Mouse (Mus musculus): ENCODE measurements around the gene Col6a2. TPM values are rescaled to one million over a fixed set of nuclear protein-coding genes. Genes with fewer than 3 reads are reported as not detected.
A peak's percentile ranks its signal among the peaks of the same experiment; 100 is the strongest.

The Col6a2 gene
- polyA plus RNA-seq, 1 experiment from 2014 or later: 12.6 TPM

DNA sequence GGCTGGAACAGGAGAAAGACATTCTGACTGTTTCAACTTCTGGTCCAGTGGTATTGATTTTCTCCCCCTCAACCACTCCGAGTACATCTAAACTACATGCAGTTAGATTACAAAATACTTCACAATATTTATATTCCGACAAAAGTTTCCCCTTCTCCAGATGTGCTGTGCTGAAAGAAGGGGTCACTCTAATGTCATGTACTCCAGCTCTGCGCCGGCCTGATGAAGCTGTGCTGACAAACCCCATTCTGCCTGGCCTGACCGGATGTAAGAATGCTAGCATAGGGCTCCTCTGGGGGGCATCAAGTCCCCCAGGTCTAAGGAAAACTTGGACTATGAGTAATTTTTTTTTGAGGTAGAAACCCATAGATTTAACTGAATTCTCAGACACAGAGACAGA lies 4.3 kb upstream of the Col6a2 start:
- no peak for ATAC-seq (ENCODE audit: low FRiP score)
- WGBS: 86% methylated on average over 5 of the region's 5 CpGs

DNA sequence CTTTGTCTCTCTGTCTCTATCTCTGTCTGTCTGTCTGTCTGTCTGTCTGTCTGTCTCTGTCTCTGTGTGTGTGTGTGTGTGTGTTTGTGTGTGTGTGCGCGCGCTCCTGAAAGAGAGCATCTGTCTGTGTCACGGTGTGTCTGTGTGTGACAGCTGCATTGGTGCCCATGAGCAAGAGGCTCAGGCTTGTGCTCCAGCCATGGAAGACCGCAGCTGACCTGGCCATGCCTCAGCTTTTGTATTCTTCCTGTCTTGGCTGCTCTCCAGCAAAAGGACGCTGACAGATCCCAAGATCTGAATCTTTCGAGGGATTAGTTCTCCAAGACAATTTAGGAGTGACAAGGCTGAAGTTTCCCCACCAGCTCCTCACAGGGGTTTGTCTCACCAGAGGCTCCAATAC lies 1.5 kb upstream of the Col6a2 start:
- 81% methylated on average over 7 of the region's 7 CpGs for WGBS
- ATAC-seq (ENCODE audit: low FRiP score) (no peak), DNase-seq (ENCODE audit: low spot score) (no peak)
- no peak overlapping the region for H3K9ac ChIP-seq (ENCODE audit: low read depth, low read length)
- no peaks in the 10 kb centered on the region; the same call in 1 of the 2 replicates for H3K27me3 ChIP-seq (ENCODE audit: control insufficient read depth, insufficient read depth, low read length)
- H3K36me3 ChIP-seq (ENCODE audit: control insufficient read depth, insufficient read depth, low read length): no peaks in the 10 kb centered on the region
- no peak overlapping the region for H3K4me3 ChIP-seq (ENCODE audit: low read depth, low read length)
- H3K9me3 ChIP-seq (ENCODE audit: control insufficient read depth, low read length): no peaks in the 10 kb centered on the region
- no peak overlapping the region for H3K27ac ChIP-seq (ENCODE audit: low read depth, low read length)
- no peak overlapping the region for H3K4me2 ChIP-seq (replicated peaks; ENCODE audit: low read depth, low read length)
- 0 out of 2 replicates have a peak, but pooled peaks cover 2% of the 10 kb centered on the region for H3K4me1 ChIP-seq (replicated peaks; ENCODE audit: control insufficient read depth, insufficient read depth, low read length)

More for the DNA sequence above, 4.3 kb upstream of the Col6a2 start:
- H3K4me1 ChIP-seq (replicated peaks; ENCODE audit: control insufficient read depth, insufficient read depth, low read length): 0 out of 2 replicates have a peak, but pooled peaks cover 2% of the 10 kb centered on the region
- no peak for DNase-seq (ENCODE audit: low spot score)
- H3K36me3 ChIP-seq (ENCODE audit: control insufficient read depth, insufficient read depth, low read length): no peaks in the 10 kb centered on the region
- no peak overlapping the region for H3K27ac ChIP-seq (ENCODE audit: low read depth, low read length)
- H3K27me3 ChIP-seq (ENCODE audit: control insufficient read depth, insufficient read depth, low read length): no peaks in the 10 kb centered on the region; the same call in 1 of the 2 replicates
- H3K4me2 ChIP-seq (replicated peaks; ENCODE audit: low read depth, low read length): no peak overlapping the region
- no peak overlapping the region for H3K9ac ChIP-seq (ENCODE audit: low read depth, low read length)
- no peak overlapping the region for H3K4me3 ChIP-seq (ENCODE audit: low read depth, low read length)
- H3K9me3 ChIP-seq (ENCODE audit: control insufficient read depth, low read length): no peaks in the 10 kb centered on the region

DNA sequence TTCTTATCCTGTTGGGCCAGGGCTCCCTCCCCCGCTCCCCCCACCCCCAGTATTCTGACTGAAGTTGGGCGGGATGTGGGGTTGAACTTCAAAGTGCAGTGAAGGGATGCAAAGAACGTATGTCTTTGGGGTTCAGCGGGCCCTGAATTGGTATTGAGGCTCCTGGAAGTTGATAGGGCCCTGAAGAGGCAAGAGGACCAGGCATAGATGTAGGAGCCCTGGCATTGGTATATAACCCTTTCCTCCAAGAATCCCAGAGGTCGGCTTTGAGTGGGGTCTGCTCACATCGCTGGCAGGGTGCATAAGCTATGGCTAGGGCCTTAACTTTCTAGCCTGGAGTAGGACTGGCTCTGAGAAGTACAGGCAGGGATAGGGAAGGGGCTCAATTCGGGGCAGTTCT lies 304 bp upstream of the Col6a2 start:
- DNase-seq (ENCODE audit: low spot score): peak; percentile 18
- Histone ChIP-seq H3K27me3 (ENCODE audit: control insufficient read depth, insufficient read depth, low read length) (no peaks in the 10 kb centered on the region; the same call in 1 of the 2 replicates), H3K36me3 (ENCODE audit: control insufficient read depth, insufficient read depth, low read length) (no peaks in the 10 kb centered on the region), H3K9me3 (ENCODE audit: control insufficient read depth, low read length) (no peaks in the 10 kb centered on the region), H3K4me3 (ENCODE audit: low read depth, low read length) (peak overlapping the region; percentile 34), H3K4me2 (replicated peaks; ENCODE audit: low read depth, low read length) (peak overlapping the region; percentile 63; the same call in 1 of the 2 replicates), H3K9ac (ENCODE audit: low read depth, low read length) (peak overlapping the region; percentile 42; the same call in 1 of the 2 replicates), H3K27ac (ENCODE audit: low read depth, low read length) (no peak overlapping the region), H3K4me1 (replicated peaks; ENCODE audit: control insufficient read depth, insufficient read depth, low read length) (0 out of 2 replicates have a peak, but pooled peaks cover 2% of the 10 kb centered on the region)
- ATAC-seq (ENCODE audit: low FRiP score): no peak
- WGBS: 14% methylated on average over 7 of the region's 7 CpGs

DNA sequence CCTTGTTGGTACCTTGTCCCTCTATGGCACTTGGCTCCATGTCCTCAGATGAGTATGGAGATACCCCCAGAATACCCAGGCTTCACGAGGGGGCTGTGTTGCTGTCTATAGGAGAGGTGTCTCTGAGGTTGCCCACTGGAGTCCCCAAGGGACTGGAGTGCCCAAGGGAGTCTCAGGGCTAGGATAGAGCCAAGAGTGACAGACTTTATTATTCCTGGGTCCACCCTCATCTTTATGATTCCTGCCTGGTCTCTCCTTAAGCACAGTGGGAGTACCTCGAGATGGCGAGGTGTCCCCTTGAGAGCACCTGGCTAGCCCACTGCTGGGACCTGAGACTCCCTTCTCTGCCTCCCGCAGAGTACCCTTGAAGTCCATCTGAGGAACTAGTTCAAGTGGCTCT lies 1.0 kb downstream of the Col6a2 start:
- Histone ChIP-seq H3K4me3 (ENCODE audit: low read depth, low read length) (no peak overlapping the region; the same call in 1 of the 2 replicates), H3K27me3 (ENCODE audit: control insufficient read depth, insufficient read depth, low read length) (no peaks in the 10 kb centered on the region; the same call in 1 of the 2 replicates), H3K4me1 (replicated peaks; ENCODE audit: control insufficient read depth, insufficient read depth, low read length) (0 out of 2 replicates have a peak, but pooled peaks cover 2% of the 10 kb centered on the region), H3K9ac (ENCODE audit: low read depth, low read length) (no peak overlapping the region), H3K4me2 (replicated peaks; ENCODE audit: low read depth, low read length) (no peak overlapping the region; the same call in 1 of the 2 replicates), H3K9me3 (ENCODE audit: control insufficient read depth, low read length) (no peaks in the 10 kb centered on the region), H3K36me3 (ENCODE audit: control insufficient read depth, insufficient read depth, low read length) (no peaks in the 10 kb centered on the region), H3K27ac (ENCODE audit: low read depth, low read length) (no peak overlapping the region)
- DNase-seq (ENCODE audit: low spot score) (no peak), ATAC-seq (ENCODE audit: low FRiP score) (no peak)
- 76% methylated on average over 4 of the region's 4 CpGs for WGBS

DNA sequence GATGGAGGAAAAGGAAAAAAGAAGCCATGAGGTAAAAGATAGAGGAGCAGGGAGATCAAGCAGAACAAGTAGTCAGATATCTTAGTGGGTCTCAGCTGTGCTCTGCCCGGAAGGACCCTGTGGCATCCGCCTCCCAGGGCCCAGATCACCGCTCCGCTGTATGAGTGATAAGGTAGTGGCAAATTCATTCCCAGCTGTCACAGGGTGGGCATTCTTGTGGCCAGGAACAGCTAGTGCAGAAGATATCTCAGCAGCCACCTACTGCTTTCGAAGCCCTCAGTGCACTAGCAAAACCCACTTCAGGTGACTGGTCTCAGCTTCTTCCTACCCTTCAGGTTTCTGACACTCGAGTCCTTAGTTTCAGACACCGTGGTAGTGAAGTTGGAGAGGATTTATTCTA lies 11.0 kb downstream of the Col6a2 start:
- Histone ChIP-seq H3K27me3 (ENCODE audit: control insufficient read depth, insufficient read depth, low read length) (no peaks in the 10 kb centered on the region), H3K9me3 (ENCODE audit: control insufficient read depth, low read length) (no peaks in the 10 kb centered on the region), H3K4me3 (ENCODE audit: low read depth, low read length) (no peak overlapping the region), H3K36me3 (ENCODE audit: control insufficient read depth, insufficient read depth, low read length) (no peaks in the 10 kb centered on the region), H3K4me1 (replicated peaks; ENCODE audit: control insufficient read depth, insufficient read depth, low read length) (no peaks in the 10 kb centered on the region), H3K4me2 (replicated peaks; ENCODE audit: low read depth, low read length) (no peak overlapping the region), H3K27ac (ENCODE audit: low read depth, low read length) (no peak overlapping the region), H3K9ac (ENCODE audit: low read depth, low read length) (no peak overlapping the region)
- 95% methylated on average over 7 of the region's 7 CpGs for WGBS
- ATAC-seq (ENCODE audit: low FRiP score) (no peak), DNase-seq (ENCODE audit: low spot score) (no peak)

DNA sequence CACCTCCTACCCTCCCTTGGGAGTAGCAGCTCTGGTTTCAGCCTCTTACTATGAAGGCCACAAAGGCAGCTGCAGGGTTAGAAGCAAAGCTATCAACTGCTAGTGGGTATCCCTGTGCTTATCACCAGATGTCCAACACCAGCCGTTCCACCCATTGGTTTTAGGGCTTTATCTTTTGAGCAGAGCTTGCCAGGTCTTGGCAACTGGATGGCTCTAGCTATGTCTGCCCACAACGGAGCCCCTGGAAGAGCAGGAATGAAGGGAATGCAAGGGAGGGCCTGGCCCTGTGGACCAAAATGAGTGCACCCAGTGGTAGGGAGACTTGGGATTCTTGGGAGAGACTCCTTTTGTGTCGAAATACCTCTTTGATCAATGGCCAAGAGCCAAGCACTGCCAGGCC lies 20.7 kb downstream of the Col6a2 start:
- Histone ChIP-seq H3K9me3 (ENCODE audit: control insufficient read depth, low read length) (no peaks in the 10 kb centered on the region), H3K9ac (ENCODE audit: low read depth, low read length) (no peak overlapping the region), H3K36me3 (ENCODE audit: control insufficient read depth, insufficient read depth, low read length) (no peaks in the 10 kb centered on the region), H3K27me3 (ENCODE audit: control insufficient read depth, insufficient read depth, low read length) (no peaks in the 10 kb centered on the region), H3K4me3 (ENCODE audit: low read depth, low read length) (no peak overlapping the region), H3K4me2 (replicated peaks; ENCODE audit: low read depth, low read length) (no peak overlapping the region), H3K27ac (ENCODE audit: low read depth, low read length) (no peak overlapping the region), H3K4me1 (replicated peaks; ENCODE audit: control insufficient read depth, insufficient read depth, low read length) (no peaks in the 10 kb centered on the region)
- WGBS: 80% methylated on average over 3 of the region's 3 CpGs
- DNase-seq (ENCODE audit: low spot score) (no peak), ATAC-seq (ENCODE audit: low FRiP score) (no peak)

DNA sequence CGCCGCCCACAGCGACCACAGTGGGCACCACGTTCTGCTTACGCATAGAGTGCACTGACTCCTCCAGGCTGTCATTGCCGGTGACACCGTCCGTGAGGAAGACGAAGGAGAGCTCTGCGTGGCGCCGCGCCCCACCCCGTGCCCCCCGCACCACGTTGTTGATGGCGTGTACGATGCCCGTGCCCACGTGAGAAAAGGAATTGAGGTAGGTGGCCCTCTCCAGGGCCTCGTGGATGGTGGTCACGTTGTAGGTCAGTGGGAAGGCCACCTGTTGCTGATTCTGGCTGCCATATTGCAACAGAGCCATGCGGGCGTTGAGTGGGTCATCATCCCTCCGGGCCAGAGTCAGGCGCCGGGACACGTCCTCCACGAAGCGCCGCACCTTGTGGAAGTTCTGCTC lies 27.1 kb downstream of the Col6a2 start:
- Histone ChIP-seq H3K27me3 (ENCODE audit: control insufficient read depth, insufficient read depth, low read length) (no peaks in the 10 kb centered on the region), H3K9me3 (ENCODE audit: control insufficient read depth, low read length) (no peaks in the 10 kb centered on the region), H3K4me1 (replicated peaks; ENCODE audit: control insufficient read depth, insufficient read depth, low read length) (no peaks in the 10 kb centered on the region), H3K9ac (ENCODE audit: low read depth, low read length) (no peak overlapping the region), H3K4me3 (ENCODE audit: low read depth, low read length) (no peak overlapping the region), H3K36me3 (ENCODE audit: control insufficient read depth, insufficient read depth, low read length) (no peaks in the 10 kb centered on the region), H3K4me2 (replicated peaks; ENCODE audit: low read depth, low read length) (no peak overlapping the region), H3K27ac (ENCODE audit: low read depth, low read length) (no peak overlapping the region)
- WGBS: 92% methylated on average over 31 of the region's 31 CpGs
- DNase-seq (ENCODE audit: low spot score) (no peak), ATAC-seq (ENCODE audit: low FRiP score) (no peak)

DNA sequence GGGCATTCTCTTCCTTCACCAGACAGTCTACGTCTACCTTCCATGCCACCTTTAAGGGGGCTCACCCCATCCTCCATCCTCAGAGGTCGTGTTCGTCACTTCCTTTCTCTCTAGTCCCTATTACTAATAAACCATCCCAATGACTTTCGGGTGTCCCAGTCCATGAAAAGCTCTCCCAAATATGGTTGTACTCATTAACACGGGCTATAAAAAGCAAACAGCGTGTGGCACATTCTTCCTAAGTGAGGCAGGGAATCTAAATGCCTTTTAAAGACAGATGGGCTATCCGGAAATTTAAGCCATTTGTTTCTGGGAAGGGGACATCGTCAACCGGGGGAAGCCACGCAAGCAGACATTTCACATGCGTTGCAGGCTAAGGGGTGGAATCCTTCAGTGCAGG lies 33.2 kb downstream of the Col6a2 start:
- H3K27me3 ChIP-seq (ENCODE audit: control insufficient read depth, insufficient read depth, low read length): no peaks in the 10 kb centered on the region
- 87% methylated on average over 11 of the region's 11 CpGs for WGBS
- no peak overlapping the region for H3K27ac ChIP-seq (ENCODE audit: low read depth, low read length)
- DNase-seq (ENCODE audit: low spot score): no peak
- H3K9ac ChIP-seq (ENCODE audit: low read depth, low read length): no peak overlapping the region
- no peak for ATAC-seq (ENCODE audit: low FRiP score)
- no peaks in the 10 kb centered on the region for H3K36me3 ChIP-seq (ENCODE audit: control insufficient read depth, insufficient read depth, low read length)
- no peak overlapping the region for H3K4me3 ChIP-seq (ENCODE audit: low read depth, low read length)
- H3K4me1 ChIP-seq (replicated peaks; ENCODE audit: control insufficient read depth, insufficient read depth, low read length): no peaks in the 10 kb centered on the region
- no peak overlapping the region for H3K4me2 ChIP-seq (replicated peaks; ENCODE audit: low read depth, low read length)
- H3K9me3 ChIP-seq (ENCODE audit: control insufficient read depth, low read length): no peaks in the 10 kb centered on the region

DNA sequence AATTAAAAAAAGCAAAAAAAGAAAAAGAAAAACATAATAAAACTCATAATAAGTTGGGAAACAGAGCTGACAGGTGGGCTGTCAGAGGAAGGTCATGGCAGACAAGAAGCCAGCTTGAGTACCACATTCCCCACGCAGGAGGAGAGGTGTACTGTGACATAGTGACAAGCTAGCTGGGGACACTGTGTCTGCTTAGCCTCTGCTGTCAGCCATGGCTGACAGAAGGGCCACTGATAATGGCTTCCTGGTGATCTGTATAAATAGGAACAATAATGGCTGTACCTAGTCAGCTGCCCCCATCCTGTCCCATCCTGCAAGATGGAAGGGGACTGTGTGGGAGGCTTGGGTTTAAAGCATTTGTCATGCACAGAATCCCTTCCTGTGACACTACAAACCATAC lies 37.2 kb downstream of the Col6a2 start:
- DNase-seq (ENCODE audit: low spot score): no peak
- Histone ChIP-seq H3K9me3 (ENCODE audit: control insufficient read depth, low read length) (no peaks in the 10 kb centered on the region), H3K4me1 (replicated peaks; ENCODE audit: control insufficient read depth, insufficient read depth, low read length) (no peaks in the 10 kb centered on the region), H3K27ac (ENCODE audit: low read depth, low read length) (no peak overlapping the region), H3K9ac (ENCODE audit: low read depth, low read length) (no peak overlapping the region), H3K4me3 (ENCODE audit: low read depth, low read length) (no peak overlapping the region), H3K4me2 (replicated peaks; ENCODE audit: low read depth, low read length) (no peak overlapping the region), H3K27me3 (ENCODE audit: control insufficient read depth, insufficient read depth, low read length) (no peaks in the 10 kb centered on the region), H3K36me3 (ENCODE audit: control insufficient read depth, insufficient read depth, low read length) (no peaks in the 10 kb centered on the region)
- 55% methylated on average over 1 of the region's 1 CpGs for WGBS
- no peak for ATAC-seq (ENCODE audit: low FRiP score)

Measured in hindbrain, embryonic 11.5 days (tissue).